Mouse (Mus musculus) megakaryocyte, embryonic 14.5 days (primary cell): Measurements from ENCODE around the gene Glod5.

Experiments used
- FLI1 ChIP-seq: IDR thresholded peaks from 2 replicates; pipeline ENCODE4 v1.6.1; 2012; ENCODE audit warnings: low read length, inconsistent platforms, mixed read lengths
- GATA1 ChIP-seq: IDR thresholded peaks from 3 replicates; pipeline ENCODE4 v1.6.1; 2012; ENCODE audit warnings: mixed read lengths, low read length, inconsistent platforms, borderline replicate concordance

DNA sequence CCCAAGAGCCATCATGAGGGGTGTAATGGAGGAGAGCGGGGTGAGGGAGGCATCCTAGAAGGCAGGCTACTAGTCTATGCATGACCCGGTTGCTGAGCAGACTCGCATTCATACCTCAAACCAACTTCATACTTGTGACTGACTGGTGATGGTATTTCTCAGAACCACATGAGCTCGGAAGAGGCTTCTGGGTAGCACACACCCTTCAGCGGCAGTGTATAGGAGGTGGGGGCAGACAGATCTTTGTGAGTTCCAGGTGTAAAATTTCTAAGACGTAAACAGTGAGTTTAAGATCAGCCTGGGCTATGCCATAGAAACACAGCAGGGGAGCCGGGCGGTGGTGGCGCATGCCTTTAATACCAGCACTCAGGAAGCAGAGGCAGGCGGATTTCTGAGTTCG lies 40.4 kb downstream of the Glod5 start, which contains the start of gene Gata1:
- TF ChIP-seq GATA1 (no peak), FLI1 (no peak)
